Mouse (Mus musculus) urinary bladder, postnatal 10 days (tissue): ENCODE results near the gene Flna.
A peak's percentile ranks its signal among the peaks of the same experiment; 100 is the strongest.

ENCODE experiments used
- DNase-seq: peaks from one replicate; pipeline ENCODE4 v3.0.0; 2022; ENCODE audit warnings: low spot score

Flna gene

DNA sequence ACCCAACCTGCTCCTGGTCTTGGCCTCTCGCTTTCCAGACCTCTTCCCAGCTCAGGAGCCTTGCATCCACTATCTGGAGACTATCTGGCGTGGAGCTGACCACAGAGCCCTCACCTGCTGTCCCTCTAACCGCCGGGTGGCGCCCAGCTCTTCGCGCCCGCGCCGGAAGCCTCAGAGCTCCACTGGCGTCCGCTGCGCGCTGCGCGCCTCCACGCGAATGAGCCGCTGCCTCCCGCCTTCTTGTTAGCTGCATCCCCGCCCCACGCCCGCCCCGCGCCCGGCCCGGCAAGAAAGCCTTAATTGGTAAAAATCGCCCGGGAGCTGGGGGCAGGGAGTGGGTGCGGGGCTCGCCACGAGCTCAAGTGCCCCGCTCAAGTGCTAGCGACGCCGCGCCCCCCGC lies at the start of gene Flna:
TSS of gene Flna (minus strand) at position 206 of the 400 bp plus-strand sequence.
- peak; percentile 31 for DNase-seq

DNA sequence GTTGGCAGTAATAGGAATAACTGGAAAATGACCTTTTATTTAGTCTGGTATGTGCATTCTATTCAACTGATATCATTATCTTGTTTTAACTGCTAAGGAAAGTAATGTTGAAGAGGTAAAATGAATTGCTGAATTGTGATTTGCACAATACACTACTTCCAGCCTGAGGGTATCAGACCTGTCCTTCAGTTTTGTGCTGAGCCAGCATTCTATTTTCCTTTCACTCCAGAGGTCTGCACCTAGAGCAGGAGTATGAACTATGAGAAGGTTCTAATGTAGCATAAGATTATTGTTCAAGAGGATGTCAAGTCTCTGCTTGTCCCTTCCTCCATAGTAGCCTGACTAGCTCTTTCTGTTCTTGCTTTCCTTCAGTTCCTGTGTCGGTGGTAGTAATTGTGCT lies 48.7 kb upstream of the Flna start:
- DNase-seq, result no peak

DNA sequence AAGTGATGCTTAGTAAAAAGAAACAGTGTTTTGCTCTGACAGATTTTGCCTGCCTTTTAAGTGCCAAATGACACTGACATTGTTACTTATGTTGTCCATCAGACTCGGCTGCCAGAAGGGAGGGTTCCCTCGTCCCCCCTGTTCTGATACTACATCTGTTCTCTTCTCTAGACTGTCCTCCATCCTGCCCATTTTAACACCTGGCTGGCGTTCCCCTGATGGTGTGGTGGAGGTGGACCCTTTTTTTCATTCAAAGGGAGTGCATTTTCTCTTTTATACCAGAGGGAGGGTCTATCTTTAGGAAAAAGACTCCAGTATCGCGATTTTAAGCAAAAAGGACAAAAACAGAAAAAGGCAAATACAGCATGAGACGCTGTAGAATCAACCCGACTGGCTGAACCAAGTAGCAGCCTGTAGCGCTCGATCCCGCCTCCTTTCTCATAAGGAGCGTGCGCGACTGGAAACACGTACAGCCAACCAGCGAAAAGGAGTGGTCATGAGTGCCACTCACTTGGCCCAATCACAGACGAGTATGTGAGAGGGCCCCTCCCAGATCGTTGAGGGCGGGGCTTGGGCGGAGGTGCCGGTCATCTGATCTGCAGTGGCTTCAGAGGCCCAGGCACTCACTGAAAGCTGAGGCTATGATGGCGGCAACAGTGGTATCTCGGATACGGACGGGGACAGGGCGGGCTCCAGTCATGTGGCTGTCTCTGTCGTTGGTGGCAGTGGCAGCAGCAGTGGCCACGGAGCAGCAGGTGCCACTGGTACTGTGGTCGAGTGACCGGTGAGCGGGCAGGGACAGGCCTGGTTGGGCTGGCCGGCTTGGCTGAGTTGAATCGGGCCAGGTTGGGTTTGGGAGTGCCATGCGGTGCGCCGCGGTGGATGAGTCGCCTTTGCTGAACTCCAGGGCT lies 47.2 kb upstream of the Flna start, which contains the start of gene Atp6ap1:
TSS of gene Atp6ap1 (plus strand) at position 560 of the 911 bp plus-strand sequence.
- DNase-seq, result peak; percentile 72

DNA sequence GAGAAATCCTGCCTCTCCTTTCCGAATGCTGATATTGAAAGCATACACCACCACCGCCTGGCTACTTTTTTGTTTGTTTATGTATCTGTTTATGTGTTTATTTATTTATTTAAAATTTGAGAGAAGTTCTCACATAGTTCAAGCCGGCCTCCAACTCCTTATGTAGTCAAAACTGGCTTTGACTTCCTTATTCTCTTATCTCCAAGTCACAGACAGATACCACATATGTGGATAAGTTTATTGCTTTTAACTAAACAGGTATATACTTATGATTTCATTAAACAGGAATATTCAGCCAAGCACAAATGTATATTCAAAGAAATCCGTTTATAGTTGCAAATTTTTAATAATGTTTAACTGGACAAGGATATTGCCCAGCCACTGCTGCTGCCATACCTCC lies 43.8 kb upstream of the Flna start:
- DNase-seq, result no peak

DNA sequence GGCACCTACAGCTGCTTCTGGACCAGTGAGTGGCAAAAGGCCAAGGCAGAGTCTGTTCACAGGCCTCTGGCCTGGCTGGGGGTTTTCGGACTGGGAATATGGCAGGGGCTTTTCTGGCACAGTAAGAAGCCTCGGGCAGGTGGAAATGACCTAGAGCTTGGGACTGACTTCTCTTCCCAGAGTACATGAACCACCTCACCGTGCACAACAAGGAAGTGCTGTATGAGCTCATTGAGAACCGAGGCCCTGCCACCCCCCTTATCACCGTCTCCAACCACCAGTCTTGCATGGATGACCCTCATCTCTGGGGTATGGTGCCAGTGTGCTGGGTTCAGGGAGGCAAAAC lies 33.4 kb upstream of the Flna start:
- no peak for DNase-seq

DNA sequence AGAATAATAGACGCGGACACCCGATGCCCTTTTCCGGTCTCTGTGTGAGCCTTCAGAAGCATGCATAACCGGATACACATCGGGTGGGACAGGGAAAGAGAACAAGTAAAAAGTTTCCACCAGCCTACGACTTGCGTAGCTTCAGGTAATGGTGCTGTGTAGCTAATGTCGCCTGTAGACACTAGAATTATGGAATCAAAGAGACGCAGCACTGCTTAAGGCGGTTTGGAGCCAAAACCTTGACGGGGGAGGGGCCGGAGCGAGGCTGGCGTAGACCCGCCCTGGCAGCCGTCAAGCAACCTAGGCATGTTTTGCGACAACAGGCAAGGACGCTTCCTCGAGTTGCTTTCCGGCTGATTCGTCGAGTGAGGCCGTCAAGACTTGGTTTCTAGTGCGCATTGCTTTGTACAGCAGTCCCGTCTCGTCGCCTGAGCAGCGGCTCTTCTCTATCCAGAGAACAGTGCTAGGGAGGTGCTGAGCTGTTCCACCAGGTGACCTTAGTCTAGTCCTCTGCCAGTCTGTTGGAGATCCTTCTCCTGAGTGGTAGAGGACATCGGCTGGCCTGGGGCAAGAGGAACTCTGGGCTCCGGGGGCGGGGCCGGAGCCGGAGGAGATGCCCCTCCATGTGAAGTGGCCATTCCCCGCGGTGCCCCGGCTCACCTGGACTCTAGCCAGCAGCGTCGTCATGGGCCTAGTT lies 32.9 kb upstream of the Flna start:
- DNase-seq, result peak; percentile 35

DNA sequence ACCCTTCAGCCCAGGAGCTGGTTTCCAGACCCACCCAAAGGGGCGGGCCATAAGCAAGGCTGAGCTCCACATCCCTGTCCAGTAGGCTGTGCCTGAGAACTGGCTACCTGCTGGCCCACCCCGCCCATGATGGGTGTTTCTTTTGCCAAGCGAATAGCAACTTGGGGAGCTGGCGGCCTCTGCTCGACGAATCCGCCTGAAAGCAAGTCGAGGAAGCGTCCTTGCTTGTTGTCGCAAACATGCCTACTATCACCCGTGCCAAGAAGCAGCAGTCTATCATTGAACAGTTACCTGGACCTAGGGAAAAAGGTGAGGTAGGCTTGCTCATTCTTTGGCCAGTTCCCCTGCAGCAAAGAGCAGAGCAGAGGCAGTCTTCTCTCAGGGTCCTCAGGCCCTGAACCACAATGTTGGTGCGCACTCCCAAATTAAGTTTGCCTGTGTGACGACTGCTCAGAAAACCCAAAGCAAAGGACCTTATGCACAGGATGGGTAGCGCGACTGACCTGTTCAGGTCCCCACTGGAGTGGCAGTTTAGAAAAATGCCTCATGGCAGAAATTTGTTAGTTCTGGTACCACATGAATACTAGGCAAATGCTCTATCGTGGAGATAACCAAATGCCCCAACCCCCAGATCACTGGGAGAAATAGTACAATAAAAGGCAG lies 32.2 kb upstream of the Flna start, which contains the start of the genes Taz and Dnase1l1:
TSS of gene Taz (plus strand) at position 181 of the 663 bp plus-strand sequence.
TSS of gene Dnase1l1 (minus strand) at position 606 of the 663 bp plus-strand sequence.
- DNase-seq, result peak; percentile 18

DNA sequence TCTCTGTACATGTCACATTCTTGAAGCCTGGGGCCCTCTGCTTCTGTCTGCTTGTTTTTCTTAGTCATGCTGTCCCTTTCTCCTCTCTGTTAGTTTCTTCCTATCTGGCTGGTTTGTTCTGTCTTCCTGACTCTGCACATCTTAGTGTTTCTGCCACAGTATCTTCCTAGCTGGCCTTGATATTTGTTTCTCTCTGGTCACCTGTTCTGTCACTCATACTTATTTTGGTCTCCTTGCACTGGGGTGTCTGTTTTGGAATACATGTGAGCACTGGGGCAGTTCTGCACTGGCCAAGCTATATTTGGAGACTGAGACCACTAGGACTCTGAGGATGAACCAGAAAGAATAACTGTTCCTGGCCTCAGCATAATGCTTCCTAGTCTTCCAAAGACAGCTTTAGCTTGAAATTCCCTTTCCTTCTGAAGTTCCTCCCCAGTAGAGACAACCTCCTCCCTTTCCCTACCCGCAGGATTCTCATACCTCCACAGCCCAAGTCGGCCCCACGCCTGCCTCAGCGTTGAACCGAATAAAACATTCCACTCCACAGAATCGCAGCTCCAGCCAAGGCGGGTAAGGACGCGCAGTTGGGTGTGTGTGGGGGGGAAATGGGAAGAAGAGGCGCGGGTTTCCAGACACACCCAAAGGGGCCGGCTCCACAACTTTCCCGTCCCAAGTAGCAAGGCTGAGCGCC lies 31.6 kb upstream of the Flna start:
- DNase-seq, result no peak

DNA sequence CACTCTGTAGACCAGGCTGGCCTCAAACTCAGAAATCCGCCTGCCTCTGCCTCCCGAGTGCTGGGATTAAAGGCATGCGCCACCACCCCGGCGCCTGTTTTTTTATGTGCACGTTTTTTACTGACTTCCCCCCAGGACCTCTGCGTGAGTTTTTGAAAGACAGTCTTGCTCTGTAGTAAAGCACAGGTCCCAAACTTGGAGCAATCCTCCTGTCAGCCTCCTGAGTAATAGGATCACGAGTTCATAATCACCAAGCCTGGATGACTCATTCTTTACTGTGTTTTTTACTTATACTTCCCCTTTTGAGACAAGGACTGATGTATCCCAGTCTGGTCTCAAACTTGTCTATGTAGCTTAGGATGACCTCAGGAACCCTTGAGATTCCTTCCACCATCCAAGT lies 28.3 kb upstream of the Flna start:
- no peak for DNase-seq

DNA sequence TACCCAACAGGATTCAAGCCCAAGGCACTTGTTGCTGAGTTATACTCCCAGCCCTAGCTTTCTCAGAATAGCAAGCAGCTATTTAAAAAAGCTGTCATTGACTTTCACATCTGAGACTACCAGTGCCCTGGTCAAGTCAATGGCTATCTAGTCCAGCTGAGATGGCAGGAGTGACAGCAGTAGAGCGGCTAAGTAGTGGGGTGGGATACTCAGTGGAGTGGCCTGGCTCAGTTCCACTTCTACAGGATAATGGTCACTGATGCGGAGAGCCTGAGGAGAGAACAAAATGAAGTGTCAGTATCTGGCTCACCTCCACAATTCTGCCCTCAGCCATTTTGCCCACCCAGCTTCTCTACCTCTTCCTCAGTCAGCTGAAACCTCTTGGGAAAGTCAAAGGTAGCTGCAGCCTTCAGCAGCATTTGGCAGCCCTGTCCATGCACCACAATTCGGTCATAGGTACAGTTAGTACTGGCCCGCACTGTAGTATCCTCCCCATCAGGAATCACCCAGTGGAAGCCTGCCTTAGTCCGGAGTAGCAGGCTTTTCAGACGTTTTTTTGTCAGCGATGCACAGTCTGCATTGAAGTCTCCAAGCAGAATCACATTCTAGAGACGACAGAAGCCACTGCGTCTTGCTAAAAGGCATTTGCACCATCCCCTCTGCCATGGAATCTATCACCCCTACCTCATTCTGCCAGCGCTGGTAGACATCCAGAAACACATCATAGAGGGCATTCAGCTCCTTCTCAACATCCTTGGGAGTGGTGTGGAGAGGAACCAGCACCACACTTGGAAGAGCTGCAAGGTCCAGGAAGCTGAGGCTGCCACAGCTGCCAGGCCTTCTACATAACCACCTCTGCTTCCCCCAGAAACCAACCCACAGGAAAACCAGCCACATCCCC lies 24.1 kb upstream of the Flna start:
- no peak for DNase-seq

DNA sequence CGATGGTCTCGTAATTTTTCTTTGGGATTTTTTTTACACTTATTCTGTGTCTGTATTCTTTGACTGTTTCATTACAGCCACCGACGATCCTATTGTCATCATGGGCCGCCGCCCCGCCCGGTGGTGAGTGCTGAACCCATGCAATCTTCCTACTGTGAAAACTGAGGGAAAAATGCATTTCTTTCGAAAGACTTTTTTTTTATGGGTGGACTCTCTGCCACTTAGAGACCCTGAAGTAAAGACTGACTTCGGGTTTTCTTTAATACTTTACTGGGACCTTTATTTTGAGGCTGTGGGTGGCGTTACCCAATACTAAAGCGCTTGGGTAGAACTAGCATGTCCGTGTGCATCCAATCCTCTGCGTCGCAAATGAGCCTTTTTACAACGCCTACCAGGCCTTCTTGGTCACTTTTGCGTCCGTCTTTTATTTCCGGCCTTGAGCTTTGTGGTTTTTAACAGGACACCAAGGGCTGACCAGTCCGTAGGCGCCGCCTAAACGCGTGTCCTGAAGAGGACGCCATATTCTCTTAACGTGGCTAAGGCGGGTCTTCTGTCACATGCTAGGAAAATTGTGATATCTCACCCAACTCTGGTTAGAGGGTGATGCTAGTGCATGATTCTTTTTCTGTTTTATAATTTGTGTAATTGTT lies 21.4 kb upstream of the Flna start:
- DNase-seq, result no peak

DNA sequence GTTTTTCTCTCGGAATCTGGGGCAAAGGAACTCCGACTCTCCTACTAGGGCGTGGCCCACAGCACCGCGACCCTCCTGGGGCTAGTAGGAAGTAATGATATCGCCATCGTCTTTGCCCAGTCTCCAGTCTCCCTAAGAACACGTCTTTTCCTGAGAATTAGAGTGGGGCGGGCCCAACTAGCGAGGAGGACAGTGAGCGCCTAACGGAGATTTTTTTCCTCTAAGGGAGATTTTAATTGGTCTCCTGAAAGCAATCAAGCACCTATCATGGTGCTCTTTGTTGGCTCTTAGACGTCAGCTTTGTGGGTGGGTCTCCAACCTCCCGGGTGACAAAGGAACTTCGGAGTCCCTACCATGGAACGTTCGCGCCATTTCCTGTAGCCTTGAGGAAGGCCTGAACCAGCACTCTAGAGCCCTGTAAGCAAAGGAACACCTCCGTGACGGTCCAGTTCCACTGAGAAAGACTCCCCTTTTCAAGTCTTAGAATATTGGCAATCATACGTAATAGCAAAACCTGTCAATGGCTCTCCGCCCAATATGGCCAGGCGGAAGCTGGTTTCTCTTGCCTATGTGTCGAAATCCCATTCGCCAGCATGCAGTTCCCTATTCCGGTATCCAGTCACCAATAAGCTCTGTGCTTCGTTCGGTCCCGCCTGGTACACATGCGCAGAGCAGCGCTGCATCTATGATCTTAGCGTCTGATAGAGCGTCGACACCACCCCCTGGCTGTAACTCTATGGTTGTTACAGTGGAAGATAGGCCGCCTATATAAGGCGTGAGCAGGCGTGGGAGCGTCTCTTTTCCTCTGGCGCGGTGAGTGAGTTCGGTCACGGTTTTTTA lies 20.7 kb upstream of the Flna start, which contains the start of gene Rpl10:
TSS of gene Rpl10 (plus strand) at position 751 of the 840 bp plus-strand sequence.
- peak; percentile 60 for DNase-seq

DNA sequence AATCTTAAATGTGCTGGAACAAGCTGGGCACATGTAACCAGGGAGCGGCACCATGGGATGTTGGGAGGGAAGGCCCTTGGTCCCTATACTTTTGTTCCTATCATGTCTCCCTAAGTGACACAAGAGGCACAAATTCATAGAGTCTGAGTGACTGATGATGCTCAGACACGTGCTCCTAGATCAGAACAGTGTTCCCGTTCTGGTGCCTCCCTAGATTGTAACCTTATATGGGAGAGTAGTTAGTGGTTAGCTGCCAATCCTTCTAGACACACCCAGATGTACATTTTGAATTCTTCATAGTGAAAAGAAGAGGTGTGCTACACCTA lies 20.1 kb upstream of the Flna start:
- no peak for DNase-seq

DNA sequence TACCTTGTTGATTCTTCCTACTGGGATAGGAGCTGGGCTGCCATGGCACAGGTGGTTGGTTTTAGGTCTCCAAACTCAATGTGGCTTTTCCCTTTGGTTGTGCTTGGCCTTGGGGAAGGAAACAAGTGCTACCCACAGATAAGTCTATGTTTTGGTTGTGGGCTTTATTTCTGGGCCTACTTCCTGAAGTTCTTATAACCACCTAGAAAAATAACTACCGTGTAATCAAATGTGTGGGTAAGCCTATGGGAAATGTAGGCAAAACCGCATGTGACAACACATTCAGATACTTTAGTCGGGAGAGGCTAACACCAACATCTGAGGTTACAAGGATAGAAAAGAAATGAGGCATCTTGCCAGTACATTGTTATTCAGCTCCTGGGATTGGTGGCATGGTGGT lies 8.1 kb upstream of the Flna start:
- DNase-seq, result no peak

DNA sequence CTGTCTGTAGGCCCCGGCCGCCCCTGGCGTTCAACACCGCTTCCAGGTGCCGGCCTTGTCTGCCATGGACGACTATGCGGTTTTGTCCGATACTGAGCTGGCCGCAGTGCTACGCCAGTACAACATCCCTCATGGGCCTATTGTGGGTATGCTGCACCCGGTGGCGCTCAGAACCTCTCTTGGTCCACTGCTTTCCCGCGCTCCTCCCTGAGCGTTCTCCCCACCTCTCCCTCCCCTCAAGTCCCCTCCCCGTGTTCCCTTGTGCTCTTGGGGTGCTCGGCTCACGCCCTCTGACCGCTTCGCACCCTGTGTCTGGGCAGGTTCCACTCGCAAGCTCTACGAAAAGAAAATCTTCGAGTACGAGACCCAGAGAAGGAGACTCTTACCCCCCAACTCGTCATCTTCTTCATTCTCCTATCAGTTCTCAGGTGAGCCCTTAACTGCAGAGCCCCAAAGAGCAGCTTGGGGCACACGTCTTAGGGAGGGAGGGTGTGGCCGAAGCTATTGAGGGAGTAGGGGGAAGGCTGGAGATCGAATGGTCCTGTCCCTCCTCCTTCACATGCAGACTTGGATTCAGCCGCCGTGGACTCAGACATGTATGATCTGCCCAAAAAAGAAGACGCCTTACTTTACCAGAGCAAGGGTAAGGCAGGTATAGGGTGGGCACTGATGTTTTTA lies 5.4 kb upstream of the Flna start:
- no peak for DNase-seq

DNA sequence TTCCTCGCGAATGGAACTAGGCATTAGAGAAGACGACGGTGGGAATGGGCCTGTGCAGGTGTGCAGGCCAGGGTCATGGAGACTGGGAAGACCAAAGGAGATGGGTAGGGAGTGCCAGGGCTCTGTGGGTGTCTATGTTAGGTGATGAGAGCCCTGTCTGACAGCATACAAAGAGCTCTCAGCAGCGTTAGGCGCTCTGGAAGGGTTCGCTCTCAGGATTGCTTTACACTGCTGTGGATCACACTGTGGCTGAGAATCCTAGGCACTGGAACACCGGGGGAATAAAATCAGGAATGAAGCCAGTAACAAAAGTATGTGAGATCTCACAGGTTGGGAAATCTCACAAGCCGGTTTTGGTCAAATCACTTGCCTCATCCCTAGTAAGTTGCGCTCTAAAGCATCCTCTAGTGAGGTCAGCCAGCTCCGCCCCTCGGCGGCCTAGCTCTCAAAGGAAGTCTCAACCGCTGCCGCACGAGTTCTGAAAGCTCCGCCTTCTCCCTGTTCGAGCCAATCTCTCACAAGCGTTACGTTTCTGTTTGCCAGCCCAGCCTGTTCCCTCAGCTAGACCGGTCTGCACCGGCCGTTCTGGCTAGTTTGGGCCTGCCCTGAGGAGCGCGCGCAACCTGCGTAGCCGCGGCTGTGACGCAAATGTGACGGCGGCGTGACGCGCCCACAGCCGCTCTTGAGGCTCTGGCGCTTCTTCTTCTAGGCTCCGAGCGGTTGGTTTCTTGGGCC lies 4.7 kb upstream of the Flna start, which contains the start of gene Emd:
TSS of gene Emd (plus strand) at position 535 of the 735 bp plus-strand sequence.
- DNase-seq, result peak; percentile 43

DNA sequence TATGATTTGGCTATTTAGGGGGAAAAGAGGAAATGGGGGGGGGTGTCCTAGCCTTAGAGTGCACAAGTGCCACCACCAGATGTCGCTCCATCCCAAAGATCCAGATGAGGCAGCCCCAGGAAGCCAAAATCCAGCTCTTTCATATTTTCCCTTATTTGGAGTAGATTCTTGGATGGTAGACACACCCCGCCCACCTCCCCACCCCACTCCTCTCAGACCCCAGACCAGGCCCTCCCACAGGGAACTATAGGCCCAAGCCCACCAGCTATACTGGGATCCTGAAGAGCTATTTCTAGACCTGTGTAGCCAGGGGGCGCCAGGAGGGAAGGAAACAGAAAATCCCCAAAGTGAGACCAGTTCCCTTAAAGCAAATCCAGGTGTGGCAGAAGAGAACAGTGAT lies 969 bp downstream of the Flna start:
- DNase-seq, result no peak

DNA sequence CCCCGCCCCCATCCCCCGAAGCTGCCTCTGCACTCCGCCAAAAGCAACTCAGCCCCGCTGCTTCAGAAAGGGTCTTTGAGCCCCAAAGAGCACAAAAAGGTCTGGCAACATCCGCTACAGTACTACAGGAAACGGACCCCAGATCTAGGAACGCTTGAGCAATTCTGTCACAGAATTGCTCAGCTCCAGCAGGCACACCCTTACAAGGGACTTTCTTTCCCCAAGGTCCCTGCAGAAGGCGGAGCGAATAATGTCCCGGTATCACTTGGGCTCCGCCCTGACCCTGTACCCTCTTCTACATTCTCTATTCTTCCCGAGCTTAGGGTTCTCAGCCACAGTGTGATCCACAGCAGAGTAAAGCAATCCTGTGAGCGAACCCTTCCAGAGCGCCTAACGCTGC lies 2.9 kb downstream of the Flna start:
- DNase-seq, result no peak
